Mouse (Mus musculus): ENCODE data around the gene Map4. TPM values are rescaled to one million over a fixed set of nuclear protein-coding genes. Genes with fewer than 3 reads are reported as not detected.

Map4 gene
- total and polyA plus RNA-seq, 3 experiments, result 14.4 to 45.8 (median 28.9) TPM

DNA sequence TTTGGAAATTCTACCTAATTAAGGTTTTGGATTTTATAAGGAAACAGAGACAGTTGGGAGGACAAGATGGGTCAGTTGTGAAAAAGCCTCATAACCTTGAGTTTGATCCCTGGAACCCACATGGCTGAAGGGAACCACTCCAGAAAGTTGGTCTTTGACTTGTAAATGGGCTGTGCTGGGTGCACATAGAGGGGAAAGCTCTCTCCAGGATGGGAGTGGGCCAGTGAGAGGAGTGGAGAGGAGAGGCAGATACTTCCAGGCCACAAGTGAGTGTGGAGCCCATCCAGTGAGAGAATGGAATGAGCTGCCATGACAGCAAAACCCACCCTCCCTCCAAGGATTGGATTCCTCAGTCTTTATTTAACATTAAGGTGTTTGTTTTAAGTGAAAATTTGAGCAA lies 119.9 kb downstream of the Map4 start:
- no peak for TF ChIP-seq NRF1 (IDR thresholded peaks at IDR 0.05; ENCODE audit: low read depth, low read length)
- TF ChIP-seq HCFC1 (IDR thresholded peaks at IDR 0.05; ENCODE audit: low read depth, low read length), result no peak
- no peak for TF ChIP-seq BHLHE40 (IDR thresholded peaks at IDR 0.05; ENCODE audit: low read depth, low read length)
- no peak for TF ChIP-seq KAT2A (IDR thresholded peaks at IDR 0.05; ENCODE audit: insufficient replicate concordance, low read length)
- no peak for TF ChIP-seq ETS1 (conservative IDR thresholded peaks at IDR 0.05; ENCODE audit: low read depth, low read length)
- TF ChIP-seq CHD2 (IDR thresholded peaks at IDR 0.05; ENCODE audit: low read length), result no peak
- TF ChIP-seq RAD21 (IDR thresholded peaks at IDR 0.05; ENCODE audit: low read depth, low read length), result no peak
- TF ChIP-seq GABPA (IDR thresholded peaks at IDR 0.05; ENCODE audit: insufficient replicate concordance, low read depth, low read length), result no peak
- no peak for TF ChIP-seq MYC (IDR thresholded peaks at IDR 0.05; ENCODE audit: low read depth, low read length)
- no peak for TF ChIP-seq CTCF (conservative IDR thresholded peaks at IDR 0.05 in 1 of 2, IDR thresholded peaks at IDR 0.05 in 1 of 2; ENCODE audit: low read depth in 2 of 2, low read length in 2 of 2)
- no peak for TF ChIP-seq TBP (conservative IDR thresholded peaks at IDR 0.05; ENCODE audit: low read depth, low read length)
- no peak for DNase-seq (ENCODE audit: extremely low read depth)
- H3K4me3 ChIP-seq (replicated peaks in 1 of 3; ENCODE audit: low read depth in 2 of 3, low read length in 2 of 3, poor library complexity in 1 of 3), result no peak overlapping the region
- H3K79me2 ChIP-seq (replicated peaks; ENCODE audit: control insufficient read depth, extremely low read depth, insufficient read depth, poor library complexity, severe bottlenecking), result no peaks in the 10 kb centered on the region
- no peaks in the 10 kb centered on the region for H3K9me3 ChIP-seq (replicated peaks; ENCODE audit: low read length)
- H3K36me3 ChIP-seq (replicated peaks in 1 of 2; ENCODE audit: control insufficient read depth in 1 of 2, insufficient read depth in 1 of 2, low read length in 1 of 2), result peaks cover 2 to 31% of the 10 kb centered on the region in 2 experiments
- H3K4me1 ChIP-seq (ENCODE audit: control insufficient read depth in 1 of 2, insufficient read depth in 2 of 2), result peaks cover 0 to 2% of the 10 kb centered on the region in 2 experiments; a peak in 1 of 4 replicates
- no peak overlapping the region for H3K4me2 ChIP-seq (ENCODE audit: insufficient read depth, low read depth, poor library complexity, severe bottlenecking)
- no peaks in the 10 kb centered on the region for H3K27me3 ChIP-seq (replicated peaks)
- H3K9ac ChIP-seq (ENCODE audit: insufficient read depth, low read depth), result no peak overlapping the region
- H3K27ac ChIP-seq (ENCODE audit: insufficient read depth, low read depth), result no peak overlapping the region
- in situ Hi-C loops (cut with MboI; ENCODE audit: low pct_ligation_motif_present, low pct_unique_long_range_greater_than_20kb, low sequenced_read_pairs), result no loop called here
- dilution Hi-C loops (cut with MboI; ENCODE audit: extremely low pct_ligation_motif_present, extremely low pct_unique_long_range_greater_than_20kb, low sequenced_read_pairs), result no loop called here

DNA sequence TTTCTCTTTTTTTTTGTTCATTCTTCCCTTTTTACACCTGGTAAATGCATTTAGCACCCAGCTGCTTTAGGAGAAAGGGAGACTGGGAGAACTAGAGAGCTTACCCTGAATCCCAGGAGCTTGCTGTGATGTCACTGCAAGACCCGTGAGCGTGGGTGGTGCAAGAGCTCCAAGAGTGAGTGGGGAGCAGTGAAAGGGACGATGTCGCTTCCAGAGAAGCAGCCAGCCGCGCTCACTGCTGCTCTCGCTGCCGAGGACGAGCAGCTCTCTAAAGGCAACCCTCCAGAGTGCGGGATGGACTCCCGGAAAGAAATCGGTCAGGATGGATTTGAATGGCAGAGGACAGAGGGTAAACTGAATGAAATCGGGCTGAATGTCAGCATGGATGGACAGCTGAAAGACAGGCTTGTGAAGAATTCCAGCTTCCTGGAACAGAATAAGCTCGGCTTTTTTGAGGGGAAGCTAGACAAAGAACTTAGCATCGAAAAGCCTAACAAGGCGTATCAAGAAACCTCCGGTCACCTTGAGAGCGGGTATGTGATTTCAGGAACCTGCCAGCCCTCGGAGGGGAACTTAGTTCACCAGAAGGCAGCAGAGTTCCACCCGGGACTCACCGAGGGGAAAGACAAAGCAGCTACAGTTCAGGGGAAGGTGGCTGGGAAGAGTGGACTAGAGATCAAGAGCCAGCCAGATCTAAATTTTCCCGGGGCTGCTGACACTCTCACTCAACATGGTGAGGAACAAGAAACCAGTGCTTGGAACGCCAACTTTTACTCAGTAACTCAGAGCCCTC lies 120.8 kb downstream of the Map4 start:
- in situ Hi-C loops (cut with MboI; ENCODE audit: low pct_ligation_motif_present, low pct_unique_long_range_greater_than_20kb, low sequenced_read_pairs) (no loop called here), dilution Hi-C loops (cut with MboI; ENCODE audit: extremely low pct_ligation_motif_present, extremely low pct_unique_long_range_greater_than_20kb, low sequenced_read_pairs) (no loop called here)
- Histone ChIP-seq H3K9me3 (replicated peaks; ENCODE audit: low read length) (no peaks in the 10 kb centered on the region), H3K36me3 (replicated peaks in 1 of 2; ENCODE audit: control insufficient read depth in 1 of 2, insufficient read depth in 1 of 2, low read length in 1 of 2) (peaks cover 2 to 29% of the 10 kb centered on the region in 2 experiments), H3K27me3 (replicated peaks) (no peaks in the 10 kb centered on the region), H3K4me3 (replicated peaks in 1 of 3; ENCODE audit: low read depth in 2 of 3, low read length in 2 of 3, poor library complexity in 1 of 3) (no peak overlapping the region), H3K79me2 (replicated peaks; ENCODE audit: control insufficient read depth, extremely low read depth, insufficient read depth, poor library complexity, severe bottlenecking) (no peaks in the 10 kb centered on the region), H3K4me1 (ENCODE audit: control insufficient read depth in 1 of 2, insufficient read depth in 2 of 2) (peaks cover 0 to 10% of the 10 kb centered on the region in 2 experiments; a peak in 1 of 4 replicates), H3K4me2 (ENCODE audit: insufficient read depth, low read depth, poor library complexity, severe bottlenecking) (no peak overlapping the region), H3K9ac (ENCODE audit: insufficient read depth, low read depth) (no peak overlapping the region), H3K27ac (ENCODE audit: insufficient read depth, low read depth) (no peak overlapping the region)
- no peak for DNase-seq (ENCODE audit: extremely low read depth)
- no peak for TF ChIP-seq MAFK (IDR thresholded peaks at IDR 0.05; ENCODE audit: insufficient replicate concordance, low read length)
- no peak for TF ChIP-seq SMC3 (IDR thresholded peaks at IDR 0.05; ENCODE audit: low read depth, low read length)
- no peak for TF ChIP-seq JUN (IDR thresholded peaks at IDR 0.05; ENCODE audit: insufficient read depth, low read depth, low read length)
- no peak for TF ChIP-seq GABPA (IDR thresholded peaks at IDR 0.05; ENCODE audit: insufficient replicate concordance, low read depth, low read length)
- TF ChIP-seq NRF1 (IDR thresholded peaks at IDR 0.05; ENCODE audit: low read depth, low read length), result no peak
- TF ChIP-seq KAT2A (IDR thresholded peaks at IDR 0.05; ENCODE audit: insufficient replicate concordance, low read length), result no peak
- TF ChIP-seq HCFC1 (IDR thresholded peaks at IDR 0.05; ENCODE audit: low read depth, low read length), result no peak
- TF ChIP-seq MEF2A (IDR thresholded peaks at IDR 0.05; ENCODE audit: borderline replicate concordance, low read depth, low read length), result no peak
- TF ChIP-seq JUND (conservative IDR thresholded peaks at IDR 0.05; ENCODE audit: low read depth, low read length), result no peak
- no peak for TF ChIP-seq USF1 (IDR thresholded peaks at IDR 0.05; ENCODE audit: low read depth, low read length)

Measured in CH12.LX (cell line).